Mouse (Mus musculus): Measurements from ENCODE around the gene Arsg. TPM values are rescaled to one million over a fixed set of nuclear protein-coding genes. Genes with fewer than 3 reads are reported as not detected.

Gene Arsg
- polyA plus RNA-seq, 1 experiment from 2014 or later: 2.7 TPM

DNA sequence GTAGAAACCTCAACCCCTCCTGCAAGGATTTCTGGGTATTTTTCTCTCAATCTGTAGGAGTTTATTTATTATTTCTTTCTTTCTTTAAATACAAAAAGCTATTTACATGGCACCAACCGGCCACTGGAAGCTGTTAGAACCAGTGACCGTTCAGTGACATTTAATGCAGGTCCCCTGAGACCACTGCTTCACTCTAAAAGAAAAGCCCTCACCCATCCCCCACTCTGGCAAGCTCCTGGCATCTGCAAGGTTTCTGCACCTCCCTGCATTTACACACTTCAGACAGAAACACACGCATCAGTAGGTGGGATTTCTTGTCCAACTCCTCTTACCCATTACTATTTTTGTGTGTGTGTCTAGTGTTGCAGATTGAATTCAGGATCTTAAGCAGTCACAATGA lies 33.9 kb downstream of the Arsg start:
- H3K4me2 ChIP-seq (ENCODE audit: low read depth, low read length, severe bottlenecking): no peak overlapping the region
- no peak overlapping the region for H3K4me3 ChIP-seq (ENCODE audit: low read depth, low read length)
- no peak overlapping the region for H3K9ac ChIP-seq (ENCODE audit: low read length)
- ATAC-seq (replicated peaks; ENCODE audit: low FRiP score) (no peak), DNase-seq (ENCODE audit: low spot score) (no peak)
- no peaks in the 10 kb centered on the region for H3K36me3 ChIP-seq (ENCODE audit: control insufficient read depth, insufficient read depth, low read length)
- H3K27ac ChIP-seq (ENCODE audit: low read depth, low read length): no peak overlapping the region
- no peaks in the 10 kb centered on the region for H3K9me3 ChIP-seq (ENCODE audit: control insufficient read depth, low read length)
- no peaks in the 10 kb centered on the region for H3K4me1 ChIP-seq (replicated peaks; ENCODE audit: control insufficient read depth, insufficient read depth, low read length)
- H3K27me3 ChIP-seq (ENCODE audit: control insufficient read depth, insufficient read depth, low read length): no peaks in the 10 kb centered on the region
- WGBS: 61% methylated on average over 3 of the region's 3 CpGs

DNA sequence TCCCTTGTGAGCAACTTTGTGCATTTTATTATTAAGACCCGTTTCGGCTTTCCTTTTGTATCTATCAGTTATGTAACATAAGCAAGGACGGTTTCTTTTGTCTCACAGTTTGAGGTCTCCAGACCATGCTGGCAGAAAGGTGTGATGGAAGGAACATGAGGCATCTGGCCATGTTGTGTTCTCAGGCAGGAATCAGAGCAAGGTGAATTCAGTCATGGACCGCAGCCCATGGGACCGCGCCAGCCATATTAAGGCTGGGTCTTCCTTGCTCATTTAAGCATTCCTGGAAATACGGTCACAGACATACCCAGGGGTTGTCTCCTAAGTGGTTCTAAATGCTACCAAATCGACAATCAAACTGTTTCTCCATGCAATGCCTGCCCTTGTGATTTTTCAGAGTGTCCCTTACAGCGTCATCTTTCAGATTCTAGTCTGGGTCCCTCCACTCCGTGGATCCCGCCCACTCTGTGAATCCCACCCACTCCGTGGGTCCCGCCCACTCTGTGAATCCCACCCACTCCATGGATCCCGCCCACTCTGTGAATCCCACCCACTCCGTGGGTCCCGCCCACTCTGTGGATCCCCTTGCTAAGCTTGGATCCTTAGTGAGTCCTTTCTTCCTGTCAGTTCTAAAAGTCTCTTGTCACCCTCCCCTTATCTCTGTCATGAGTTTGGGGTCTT lies 40.0 kb downstream of the Arsg start:
- Histone ChIP-seq H3K9me3 (ENCODE audit: control insufficient read depth, low read length) (no peaks in the 10 kb centered on the region), H3K36me3 (ENCODE audit: control insufficient read depth, insufficient read depth, low read length) (no peaks in the 10 kb centered on the region), H3K4me2 (ENCODE audit: low read depth, low read length, severe bottlenecking) (no peak overlapping the region), H3K4me1 (replicated peaks; ENCODE audit: control insufficient read depth, insufficient read depth, low read length) (no peaks in the 10 kb centered on the region), H3K27ac (ENCODE audit: low read depth, low read length) (no peak overlapping the region), H3K27me3 (ENCODE audit: control insufficient read depth, insufficient read depth, low read length) (no peaks in the 10 kb centered on the region), H3K9ac (ENCODE audit: low read length) (no peak overlapping the region), H3K4me3 (ENCODE audit: low read depth, low read length) (no peak overlapping the region)
- no peak for DNase-seq (ENCODE audit: low spot score)
- 88% methylated on average over 16 of the region's 16 CpGs for WGBS
- no peak for ATAC-seq (replicated peaks; ENCODE audit: low FRiP score)

DNA sequence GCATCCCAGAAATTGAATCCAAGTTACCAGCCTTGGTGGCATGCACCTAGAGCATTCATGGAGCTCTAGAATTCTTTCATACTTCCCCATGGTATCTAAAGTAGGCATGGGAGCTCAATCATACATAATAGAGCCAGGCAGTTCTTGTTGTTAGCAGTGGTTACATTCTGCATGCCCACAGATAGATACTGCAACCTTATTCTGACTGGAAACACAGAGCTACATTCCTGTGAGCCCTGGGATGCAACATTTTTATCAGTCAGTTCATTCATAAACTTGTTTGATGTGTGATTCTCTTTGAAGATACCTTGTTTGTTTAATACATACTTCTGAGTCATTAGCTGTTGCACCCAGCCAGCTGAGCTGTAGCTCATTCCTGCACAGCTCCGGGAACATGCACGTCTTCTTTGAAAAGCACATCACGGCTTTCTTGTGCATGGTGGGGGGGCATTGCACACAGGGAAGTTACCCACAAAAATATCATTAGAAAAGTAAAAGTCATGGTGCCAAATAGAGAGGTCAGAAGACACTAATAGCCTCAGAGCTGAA lies 41.0 kb downstream of the Arsg start:
- DNase-seq (ENCODE audit: low spot score) (no peak), ATAC-seq (replicated peaks; ENCODE audit: low FRiP score) (no peak)
- WGBS: 87% methylated on average over 3 of the region's 3 CpGs
- Histone ChIP-seq H3K4me1 (replicated peaks; ENCODE audit: control insufficient read depth, insufficient read depth, low read length) (no peaks in the 10 kb centered on the region), H3K36me3 (ENCODE audit: control insufficient read depth, insufficient read depth, low read length) (no peaks in the 10 kb centered on the region), H3K4me3 (ENCODE audit: low read depth, low read length) (no peak overlapping the region), H3K9ac (ENCODE audit: low read length) (no peak overlapping the region), H3K27me3 (ENCODE audit: control insufficient read depth, insufficient read depth, low read length) (no peaks in the 10 kb centered on the region), H3K27ac (ENCODE audit: low read depth, low read length) (no peak overlapping the region), H3K9me3 (ENCODE audit: control insufficient read depth, low read length) (no peaks in the 10 kb centered on the region), H3K4me2 (ENCODE audit: low read depth, low read length, severe bottlenecking) (no peak overlapping the region)

DNA sequence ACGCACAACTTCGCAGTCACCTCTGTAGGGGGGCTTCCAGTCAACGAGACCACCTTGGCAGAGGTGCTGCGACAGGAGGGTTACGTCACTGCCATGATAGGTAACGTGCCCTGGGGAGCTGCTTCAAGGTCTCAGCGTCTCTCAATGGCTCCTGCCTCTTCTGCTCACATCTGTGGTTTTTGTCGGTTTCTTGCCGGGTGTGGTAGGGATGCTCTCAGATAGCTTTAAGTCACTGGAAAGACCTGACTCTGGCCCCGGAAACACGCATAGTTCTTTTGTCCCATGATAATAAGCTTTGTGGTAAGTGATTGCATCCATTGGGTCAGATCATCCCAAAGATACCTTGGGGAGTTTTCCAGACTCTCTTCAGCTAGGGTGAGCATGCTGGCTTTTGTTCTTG lies 44.2 kb downstream of the Arsg start:
- no peak overlapping the region for H3K4me2 ChIP-seq (ENCODE audit: low read depth, low read length, severe bottlenecking)
- H3K9ac ChIP-seq (ENCODE audit: low read length): no peak overlapping the region
- H3K4me1 ChIP-seq (replicated peaks; ENCODE audit: control insufficient read depth, insufficient read depth, low read length): no peaks in the 10 kb centered on the region
- ATAC-seq (replicated peaks; ENCODE audit: low FRiP score) (no peak), DNase-seq (ENCODE audit: low spot score) (no peak)
- H3K9me3 ChIP-seq (ENCODE audit: control insufficient read depth, low read length): no peaks in the 10 kb centered on the region
- H3K36me3 ChIP-seq (ENCODE audit: control insufficient read depth, insufficient read depth, low read length): no peaks in the 10 kb centered on the region
- no peak overlapping the region for H3K27ac ChIP-seq (ENCODE audit: low read depth, low read length)
- H3K4me3 ChIP-seq (ENCODE audit: low read depth, low read length): no peak overlapping the region
- 94% methylated on average over 11 of the region's 11 CpGs for WGBS
- H3K27me3 ChIP-seq (ENCODE audit: control insufficient read depth, insufficient read depth, low read length): no peaks in the 10 kb centered on the region

DNA sequence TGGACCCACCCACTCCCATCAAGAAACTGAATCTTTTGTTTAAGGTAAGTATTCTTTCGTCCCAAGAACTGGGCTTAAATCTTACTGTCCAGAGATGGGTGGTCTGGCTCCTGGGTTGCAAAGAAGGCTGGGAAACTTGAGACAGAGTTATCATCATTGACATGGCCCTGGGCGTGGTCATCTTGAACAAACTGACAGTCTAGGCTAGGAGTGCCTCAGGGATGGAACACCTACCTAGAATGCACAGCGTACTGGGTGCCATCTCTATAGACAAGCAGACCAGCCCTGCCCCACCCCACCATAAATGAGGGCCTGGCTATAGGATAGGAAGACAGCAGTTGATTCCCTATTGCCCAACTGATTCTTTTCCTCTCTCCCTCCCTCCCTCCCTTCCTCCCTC lies 44.6 kb downstream of the Arsg start:
- Histone ChIP-seq H3K36me3 (ENCODE audit: control insufficient read depth, insufficient read depth, low read length) (no peaks in the 10 kb centered on the region), H3K4me3 (ENCODE audit: low read depth, low read length) (no peak overlapping the region), H3K9me3 (ENCODE audit: control insufficient read depth, low read length) (no peaks in the 10 kb centered on the region), H3K27ac (ENCODE audit: low read depth, low read length) (no peak overlapping the region), H3K4me2 (ENCODE audit: low read depth, low read length, severe bottlenecking) (no peak overlapping the region), H3K4me1 (replicated peaks; ENCODE audit: control insufficient read depth, insufficient read depth, low read length) (no peaks in the 10 kb centered on the region), H3K27me3 (ENCODE audit: control insufficient read depth, insufficient read depth, low read length) (no peaks in the 10 kb centered on the region), H3K9ac (ENCODE audit: low read length) (no peak overlapping the region)
- DNase-seq (ENCODE audit: low spot score) (no peak), ATAC-seq (replicated peaks; ENCODE audit: low FRiP score) (no peak)
- 90% methylated on average over 3 of the region's 3 CpGs for WGBS

DNA sequence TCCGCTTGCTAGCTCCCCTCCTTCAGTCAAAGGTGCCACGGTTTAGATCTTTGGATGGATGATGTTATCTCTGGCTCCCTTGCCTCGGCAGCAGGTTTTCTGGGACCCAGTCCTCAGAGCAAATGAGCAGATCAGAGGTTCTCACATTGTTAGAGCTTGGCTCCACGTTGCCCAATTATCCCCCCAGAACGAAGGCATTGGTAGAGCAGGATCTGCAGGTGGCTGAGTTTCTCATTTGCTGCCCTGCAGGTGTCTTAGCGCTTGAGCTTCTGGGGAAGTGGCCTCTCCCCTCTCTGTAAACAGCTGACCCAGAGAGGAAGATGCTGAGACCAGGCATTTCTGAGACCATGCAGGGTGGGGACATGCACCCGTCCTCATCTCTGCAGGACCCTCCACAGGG lies 47.8 kb downstream of the Arsg start:
- H3K9me3 ChIP-seq (ENCODE audit: control insufficient read depth, low read length): no peaks in the 10 kb centered on the region
- ATAC-seq (replicated peaks; ENCODE audit: low FRiP score) (no peak), DNase-seq (ENCODE audit: low spot score) (no peak)
- 40% methylated on average over 7 of the region's 7 CpGs for WGBS
- no peak overlapping the region for H3K4me2 ChIP-seq (ENCODE audit: low read depth, low read length, severe bottlenecking)
- no peak overlapping the region for H3K9ac ChIP-seq (ENCODE audit: low read length)
- H3K36me3 ChIP-seq (ENCODE audit: control insufficient read depth, insufficient read depth, low read length): no peaks in the 10 kb centered on the region
- no peak overlapping the region for H3K27ac ChIP-seq (ENCODE audit: low read depth, low read length)
- H3K4me3 ChIP-seq (ENCODE audit: low read depth, low read length): no peak overlapping the region
- no peaks in the 10 kb centered on the region for H3K4me1 ChIP-seq (replicated peaks; ENCODE audit: control insufficient read depth, insufficient read depth, low read length)
- H3K27me3 ChIP-seq (ENCODE audit: control insufficient read depth, insufficient read depth, low read length): no peaks in the 10 kb centered on the region

DNA sequence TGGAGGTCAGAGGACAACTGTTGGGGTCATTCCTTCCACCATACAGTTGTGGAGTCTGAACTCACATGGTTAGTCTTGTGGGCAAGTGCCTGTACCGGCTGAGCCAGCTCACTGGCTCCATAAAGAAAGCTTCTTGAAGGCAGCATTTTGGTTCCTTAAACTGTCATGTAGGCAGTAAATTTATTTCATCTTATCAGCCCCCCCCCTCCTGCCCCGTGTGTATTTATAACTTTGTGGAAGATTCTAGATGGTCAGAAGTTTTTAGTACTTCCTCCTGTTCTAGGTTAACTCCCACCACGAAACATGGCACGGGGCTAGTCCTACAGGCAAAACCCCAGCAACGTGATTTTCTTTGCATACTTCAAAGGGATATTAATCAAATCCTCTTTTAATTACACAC lies 51.7 kb downstream of the Arsg start:
- Histone ChIP-seq H3K4me2 (ENCODE audit: low read depth, low read length, severe bottlenecking) (no peak overlapping the region), H3K27ac (ENCODE audit: low read depth, low read length) (no peak overlapping the region), H3K4me1 (replicated peaks; ENCODE audit: control insufficient read depth, insufficient read depth, low read length) (no peaks in the 10 kb centered on the region), H3K9me3 (ENCODE audit: control insufficient read depth, low read length) (no peaks in the 10 kb centered on the region), H3K9ac (ENCODE audit: low read length) (no peak overlapping the region), H3K27me3 (ENCODE audit: control insufficient read depth, insufficient read depth, low read length) (no peaks in the 10 kb centered on the region), H3K4me3 (ENCODE audit: low read depth, low read length) (no peak overlapping the region), H3K36me3 (ENCODE audit: control insufficient read depth, insufficient read depth, low read length) (no peaks in the 10 kb centered on the region)
- no peak for DNase-seq (ENCODE audit: low spot score)
- 88% methylated on average over 5 of the region's 5 CpGs for WGBS
- ATAC-seq (replicated peaks; ENCODE audit: low FRiP score): no peak

DNA sequence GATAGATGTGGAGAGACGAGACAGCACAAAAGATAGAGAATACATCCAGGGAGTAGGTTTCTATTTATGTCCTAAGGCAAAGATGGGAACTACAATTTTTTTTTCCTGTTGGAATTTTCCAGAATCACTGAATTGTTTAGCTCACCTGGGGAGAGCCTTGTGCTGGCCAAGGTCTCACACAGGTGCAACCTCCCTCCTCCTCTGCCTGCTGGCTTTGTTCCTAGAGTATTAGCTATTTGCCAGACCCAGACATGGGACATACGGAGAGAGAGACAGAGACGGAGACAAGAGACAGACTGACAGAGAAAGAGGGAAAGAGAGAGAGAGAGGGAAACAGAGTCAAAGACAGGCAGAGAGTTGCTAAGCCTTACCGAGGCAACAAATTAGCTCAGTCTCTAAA lies 52.4 kb downstream of the Arsg start:
- ATAC-seq (replicated peaks; ENCODE audit: low FRiP score) (no peak), DNase-seq (ENCODE audit: low spot score) (no peak)
- Histone ChIP-seq H3K4me2 (ENCODE audit: low read depth, low read length, severe bottlenecking) (no peak overlapping the region), H3K4me3 (ENCODE audit: low read depth, low read length) (no peak overlapping the region), H3K27ac (ENCODE audit: low read depth, low read length) (no peak overlapping the region), H3K27me3 (ENCODE audit: control insufficient read depth, insufficient read depth, low read length) (no peaks in the 10 kb centered on the region), H3K9ac (ENCODE audit: low read length) (no peak overlapping the region), H3K4me1 (replicated peaks; ENCODE audit: control insufficient read depth, insufficient read depth, low read length) (no peaks in the 10 kb centered on the region), H3K36me3 (ENCODE audit: control insufficient read depth, insufficient read depth, low read length) (no peaks in the 10 kb centered on the region), H3K9me3 (ENCODE audit: control insufficient read depth, low read length) (no peaks in the 10 kb centered on the region)
- WGBS: 90% methylated on average over 4 of the region's 4 CpGs

DNA sequence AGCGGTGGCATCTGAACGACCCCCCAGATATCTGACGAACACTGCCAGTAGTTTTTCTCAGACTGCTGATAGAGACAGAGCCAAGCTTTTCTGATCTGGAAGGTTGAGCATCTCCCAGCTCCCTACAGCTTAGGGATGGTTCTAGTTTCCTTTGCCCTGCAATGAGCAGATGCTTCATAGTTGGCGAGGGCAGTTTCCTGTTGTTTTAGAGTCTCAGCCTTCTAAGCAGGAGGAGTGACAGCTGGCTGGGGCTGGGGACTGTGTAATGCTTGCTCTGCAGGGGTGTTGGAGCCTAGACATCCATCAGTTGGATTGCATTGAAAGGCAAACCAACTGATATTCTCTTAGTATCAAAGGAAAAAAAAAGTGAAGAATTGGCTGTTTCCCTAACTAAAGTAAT lies 56.9 kb downstream of the Arsg start:
- H3K4me2 ChIP-seq (ENCODE audit: low read depth, low read length, severe bottlenecking): no peak overlapping the region
- H3K9me3 ChIP-seq (ENCODE audit: control insufficient read depth, low read length): no peaks in the 10 kb centered on the region
- DNase-seq (ENCODE audit: low spot score) (no peak), ATAC-seq (replicated peaks; ENCODE audit: low FRiP score) (no peak)
- no peaks in the 10 kb centered on the region for H3K36me3 ChIP-seq (ENCODE audit: control insufficient read depth, insufficient read depth, low read length)
- 92% methylated on average over 4 of the region's 4 CpGs for WGBS
- no peaks in the 10 kb centered on the region for H3K27me3 ChIP-seq (ENCODE audit: control insufficient read depth, insufficient read depth, low read length)
- H3K9ac ChIP-seq (ENCODE audit: low read length): no peak overlapping the region
- no peak overlapping the region for H3K27ac ChIP-seq (ENCODE audit: low read depth, low read length)
- no peaks in the 10 kb centered on the region for H3K4me1 ChIP-seq (replicated peaks; ENCODE audit: control insufficient read depth, insufficient read depth, low read length)
- H3K4me3 ChIP-seq (ENCODE audit: low read depth, low read length): no peak overlapping the region
